Mouse (Mus musculus): ENCODE measurements around the gene Rel. TPM values are rescaled to one million over a fixed set of nuclear protein-coding genes. Genes with fewer than 3 reads are reported as not detected.
"Not testable (repeated sequence)": the region's sequence is repeated elsewhere in the genome, so short reads cannot be mapped to it uniquely, and the experiment has no call there.

Gene Rel
- polyA plus RNA-seq, 1 experiment from 2014 or later, result 0.78 TPM

DNA sequence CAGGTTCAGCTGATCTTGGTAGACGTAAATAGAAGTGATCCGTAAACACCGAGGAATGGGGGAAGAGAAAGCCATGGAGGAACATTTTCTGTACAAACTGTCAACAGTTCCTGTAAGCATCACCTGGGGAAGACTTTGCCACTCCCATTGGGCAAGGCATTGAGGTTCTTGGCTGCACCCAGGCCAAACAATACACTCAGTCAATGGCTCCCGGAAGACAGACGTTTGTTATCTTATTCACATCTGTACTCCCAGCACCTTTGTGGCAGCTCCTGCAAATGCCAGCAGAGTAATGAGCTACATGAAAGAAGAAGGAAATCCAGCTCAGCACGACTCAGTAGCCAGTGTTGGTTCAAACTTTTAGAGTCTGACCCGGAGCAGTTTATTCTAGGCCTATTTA, 31.1 kb upstream of the Rel start:
- H3K36me3 ChIP-seq (ENCODE audit: control insufficient read depth, insufficient read depth, low read length), result no peaks in the 10 kb centered on the region

DNA sequence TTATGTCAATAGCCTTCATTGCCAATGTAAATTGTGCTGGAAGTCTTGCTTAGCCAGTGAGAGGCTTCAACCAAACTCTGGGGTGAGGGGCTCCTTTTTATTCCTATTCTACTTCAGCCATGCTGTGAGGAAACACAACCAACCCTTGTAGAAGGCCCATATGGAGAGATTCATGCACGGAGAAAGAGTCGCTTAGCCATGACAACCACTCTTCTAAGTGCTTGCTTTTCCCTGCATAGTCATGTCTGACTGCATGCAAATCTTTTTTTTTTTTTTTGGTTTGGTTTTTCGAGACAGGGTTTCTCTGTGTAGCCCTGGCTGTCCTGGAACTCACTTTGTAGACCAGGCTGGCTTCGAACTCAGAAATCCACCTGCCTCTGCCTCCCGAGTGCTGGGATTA, 12.9 kb upstream of the Rel start:
- H3K4me3 ChIP-seq (ENCODE audit: low read depth, low read length); H3K36me3 ChIP-seq (ENCODE audit: control insufficient read depth, insufficient read depth, low read length); H3K4me1 ChIP-seq (replicated peaks; ENCODE audit: control insufficient read depth, insufficient read depth); H3K9me3 ChIP-seq (ENCODE audit: control insufficient read depth, low read length); ATAC-seq (ENCODE audit: low FRiP score, low TSS enrichment); H3K4me2 ChIP-seq (replicated peaks; ENCODE audit: low read depth); H3K27me3 ChIP-seq (ENCODE audit: control insufficient read depth, insufficient read depth, low read length); DNase-seq (ENCODE audit: low spot score); H3K27ac ChIP-seq (replicated peaks); H3K9ac ChIP-seq (ENCODE audit: low read length): not testable (repeated sequence)
- WGBS, result 78% methylated on average over 5 of the region's 5 CpGs

More for the DNA sequence above, 31.1 kb upstream of the Rel start:
- ATAC-seq (ENCODE audit: low FRiP score, low TSS enrichment) (peak; percentile 80), DNase-seq (ENCODE audit: low spot score) (no peak)
- Histone ChIP-seq H3K4me2 (replicated peaks; ENCODE audit: low read depth) (no peak overlapping the region), H3K27me3 (ENCODE audit: control insufficient read depth, insufficient read depth, low read length) (no peaks in the 10 kb centered on the region), H3K4me3 (ENCODE audit: low read depth, low read length) (no peak overlapping the region), H3K9me3 (ENCODE audit: control insufficient read depth, low read length) (no peaks in the 10 kb centered on the region), H3K9ac (ENCODE audit: low read length) (no peak overlapping the region), H3K27ac (replicated peaks) (no peak overlapping the region), H3K4me1 (replicated peaks; ENCODE audit: control insufficient read depth, insufficient read depth) (no peaks in the 10 kb centered on the region)
- TF ChIP-seq EP300 (optimal IDR thresholded peaks at IDR 0.05), result no peak
- TF ChIP-seq CTCF (IDR thresholded peaks at IDR 0.05; ENCODE audit: low read depth), result no peak
- 44% methylated on average over 7 of the region's 7 CpGs for WGBS

DNA sequence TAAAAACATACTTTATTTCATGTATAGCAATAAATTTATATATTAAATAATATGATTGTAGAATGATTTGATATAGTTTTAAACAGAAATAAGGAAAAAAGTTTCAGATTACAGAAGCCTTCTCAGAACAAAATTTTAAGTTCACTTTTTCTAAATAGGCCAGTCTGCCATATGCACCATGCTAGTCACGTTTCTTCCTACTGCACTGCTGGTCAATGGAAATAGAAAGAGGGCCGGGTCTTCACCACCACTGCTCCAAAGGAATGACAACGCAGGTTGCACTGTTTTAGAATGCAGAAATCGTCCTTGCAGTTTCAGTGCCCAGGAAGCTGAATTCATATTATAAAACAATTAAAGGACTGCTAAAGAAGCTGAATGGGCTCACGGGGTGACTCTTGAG, 12.3 kb upstream of the Rel start:
- no peaks in the 10 kb centered on the region for H3K27me3 ChIP-seq (ENCODE audit: control insufficient read depth, insufficient read depth, low read length)
- no peaks in the 10 kb centered on the region for H3K36me3 ChIP-seq (ENCODE audit: control insufficient read depth, insufficient read depth, low read length)
- no peak overlapping the region for H3K4me2 ChIP-seq (replicated peaks; ENCODE audit: low read depth)
- ATAC-seq (ENCODE audit: low FRiP score, low TSS enrichment), result no peak
- DNase-seq (ENCODE audit: low spot score), result no peak
- no peak for TF ChIP-seq CTCF (IDR thresholded peaks at IDR 0.05; ENCODE audit: low read depth)
- no peaks in the 10 kb centered on the region for H3K9me3 ChIP-seq (ENCODE audit: control insufficient read depth, low read length)
- no peak overlapping the region for H3K27ac ChIP-seq (replicated peaks)
- no peaks in the 10 kb centered on the region for H3K4me1 ChIP-seq (replicated peaks; ENCODE audit: control insufficient read depth, insufficient read depth)
- no peak overlapping the region for H3K9ac ChIP-seq (ENCODE audit: low read length)
- no peak overlapping the region for H3K4me3 ChIP-seq (ENCODE audit: low read depth, low read length)
- WGBS, result 84% methylated on average over 5 of the region's 5 CpGs

DNA sequence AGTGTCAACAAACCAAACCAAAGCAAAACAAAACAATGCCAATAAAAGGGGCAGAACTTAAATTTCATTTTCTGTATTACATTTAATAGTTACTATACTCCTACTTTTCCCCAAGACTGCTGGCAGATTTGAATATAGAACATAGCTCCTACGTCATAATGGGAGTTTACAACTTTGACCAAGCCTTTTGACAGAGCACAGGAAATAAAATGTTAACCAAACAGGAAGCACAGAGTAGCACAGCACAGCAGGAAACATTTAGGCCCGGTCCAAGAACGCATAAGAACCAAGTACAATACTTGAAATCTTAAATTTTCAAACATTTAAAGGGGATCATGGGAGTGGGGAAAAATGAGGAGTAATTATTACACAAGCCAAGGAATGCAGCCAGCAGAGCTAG, 11.3 kb upstream of the Rel start:
- 70% methylated on average over 3 of the region's 3 CpGs for WGBS
- Histone ChIP-seq H3K4me2 (replicated peaks; ENCODE audit: low read depth) (no peak overlapping the region), H3K9me3 (ENCODE audit: control insufficient read depth, low read length) (no peaks in the 10 kb centered on the region), H3K4me3 (ENCODE audit: low read depth, low read length) (no peak overlapping the region), H3K4me1 (replicated peaks; ENCODE audit: control insufficient read depth, insufficient read depth) (no peaks in the 10 kb centered on the region), H3K27me3 (ENCODE audit: control insufficient read depth, insufficient read depth, low read length) (no peaks in the 10 kb centered on the region), H3K9ac (ENCODE audit: low read length) (no peak overlapping the region), H3K36me3 (ENCODE audit: control insufficient read depth, insufficient read depth, low read length) (no peaks in the 10 kb centered on the region), H3K27ac (replicated peaks) (no peak overlapping the region)
- TF ChIP-seq CTCF (IDR thresholded peaks at IDR 0.05; ENCODE audit: low read depth) (no peak), EP300 (optimal IDR thresholded peaks at IDR 0.05) (no peak)
- ATAC-seq (ENCODE audit: low FRiP score, low TSS enrichment) (no peak), DNase-seq (ENCODE audit: low spot score) (no peak)

DNA sequence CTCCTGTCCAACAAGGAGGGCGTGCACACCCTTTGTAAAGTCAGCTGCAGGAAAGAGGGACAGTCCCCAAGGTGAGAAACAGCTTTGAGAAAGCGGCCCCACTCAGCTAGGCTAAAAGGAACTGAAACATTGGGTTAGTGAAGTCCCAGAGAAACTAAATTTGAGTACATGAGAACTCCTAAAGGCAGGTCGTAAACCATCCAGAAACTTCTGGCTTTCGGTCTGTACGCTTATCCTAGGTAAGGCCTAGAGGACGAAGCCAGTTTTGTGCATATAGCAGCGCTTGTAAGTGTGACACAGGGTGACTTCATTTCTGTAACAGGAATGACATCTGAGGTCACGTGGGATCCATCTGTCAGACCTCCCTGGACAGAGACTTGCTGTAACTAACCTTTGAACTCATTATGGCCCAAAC, 8.0 kb upstream of the Rel start:
- H3K36me3 ChIP-seq (ENCODE audit: control insufficient read depth, insufficient read depth, low read length), result no peaks in the 10 kb centered on the region
- no peak overlapping the region for H3K27ac ChIP-seq (replicated peaks)
- 82% methylated on average over 8 of the region's 8 CpGs for WGBS
- no peak for ATAC-seq (ENCODE audit: low FRiP score, low TSS enrichment)
- TF ChIP-seq EP300 (optimal IDR thresholded peaks at IDR 0.05), result no peak
- no peak for TF ChIP-seq CTCF (IDR thresholded peaks at IDR 0.05; ENCODE audit: low read depth)
- no peak overlapping the region for H3K4me3 ChIP-seq (ENCODE audit: low read depth, low read length)
- no peaks in the 10 kb centered on the region for H3K27me3 ChIP-seq (ENCODE audit: control insufficient read depth, insufficient read depth, low read length)
- no peaks in the 10 kb centered on the region for H3K4me1 ChIP-seq (replicated peaks; ENCODE audit: control insufficient read depth, insufficient read depth)
- no peak overlapping the region for H3K4me2 ChIP-seq (replicated peaks; ENCODE audit: low read depth)
- H3K9me3 ChIP-seq (ENCODE audit: control insufficient read depth, low read length), result no peaks in the 10 kb centered on the region
- H3K9ac ChIP-seq (ENCODE audit: low read length), result no peak overlapping the region
- DNase-seq (ENCODE audit: low spot score), result no peak

DNA sequence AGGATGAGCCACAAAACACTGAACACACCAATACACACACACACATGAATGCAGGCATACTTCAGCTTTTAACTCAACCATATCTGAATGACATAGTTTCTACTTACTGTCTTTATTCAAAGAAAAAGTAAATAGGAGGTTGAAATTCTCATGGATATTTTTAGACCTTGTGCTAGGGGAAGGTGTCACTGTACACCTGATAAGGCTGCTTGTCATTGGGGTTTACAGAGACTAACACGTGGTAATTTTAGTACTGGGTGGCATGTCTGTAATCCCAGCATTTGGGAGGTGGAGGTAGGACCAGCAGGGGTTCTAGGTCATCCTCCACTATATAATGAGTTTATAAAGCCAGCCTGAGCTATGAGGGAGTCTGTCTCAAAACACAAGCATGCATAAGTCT, 1.7 kb upstream of the Rel start:
- ATAC-seq (ENCODE audit: low FRiP score, low TSS enrichment) (no peak), DNase-seq (ENCODE audit: low spot score) (no peak)

More for the DNA sequence above, 1.7 kb upstream of the Rel start:
- TF ChIP-seq EP300 (optimal IDR thresholded peaks at IDR 0.05) (no peak), CTCF (IDR thresholded peaks at IDR 0.05; ENCODE audit: low read depth) (no peak)
- no peaks in the 10 kb centered on the region for H3K27me3 ChIP-seq (ENCODE audit: control insufficient read depth, insufficient read depth, low read length)
- H3K4me3 ChIP-seq (ENCODE audit: low read depth, low read length), result no peak overlapping the region
- 28% methylated on average over 1 of the region's 1 CpGs for WGBS
- no peak overlapping the region for H3K27ac ChIP-seq (replicated peaks)
- no peaks in the 10 kb centered on the region for H3K36me3 ChIP-seq (ENCODE audit: control insufficient read depth, insufficient read depth, low read length)
- H3K9me3 ChIP-seq (ENCODE audit: control insufficient read depth, low read length), result no peaks in the 10 kb centered on the region
- no peaks in the 10 kb centered on the region for H3K4me1 ChIP-seq (replicated peaks; ENCODE audit: control insufficient read depth, insufficient read depth)
- H3K9ac ChIP-seq (ENCODE audit: low read length), result no peak overlapping the region
- no peak overlapping the region for H3K4me2 ChIP-seq (replicated peaks; ENCODE audit: low read depth)

Data from stomach, postnatal 0 days (tissue).